Mouse (Mus musculus) MEL (cell line): ENCODE results near the gene Snrpc.

Experiments
- BHLHE40 ChIP-seq: IDR thresholded peaks from 2 replicates; pipeline ENCODE4 v1.6.1; 2012; ENCODE audit warnings: low read depth, mild to moderate bottlenecking, inconsistent platforms, low read length, improper control_type of control experiment, borderline replicate concordance
- CTCF ChIP-seq, 3 experiments: IDR thresholded peaks in 2 of 3; conservative IDR thresholded peaks in 1 of 3; 2 replicates each; pipeline ENCODE4 v1.5.1; 2011 to 2012; ENCODE audit warnings: low read length in 3 of 3, low read depth in 2 of 3, mild to moderate bottlenecking in 2 of 3, improper control_type of control experiment in 1 of 3, inconsistent platforms in 1 of 3, mixed read lengths in 1 of 3, moderate library complexity in 1 of 3; ENCODE audit not compliant: control insufficient read depth in 1 of 3, insufficient read depth in 1 of 3, poor library complexity in 1 of 3, severe bottlenecking in 1 of 3
- ELF1 ChIP-seq: IDR thresholded peaks from 2 replicates; pipeline ENCODE4 v1.6.1; 2014; ENCODE audit warnings: low read depth, mild to moderate bottlenecking, inconsistent platforms, low read length, improper control_type of control experiment, moderate library complexity
- EP300 ChIP-seq, 2 experiments: IDR thresholded peaks; 2 replicates each; pipeline ENCODE4 v1.6.1; 2011; ENCODE audit warnings: improper control_type of control experiment in 2 of 2, low read length in 2 of 2, low read depth in 1 of 2, mild to moderate bottlenecking in 1 of 2
- ETS1 ChIP-seq: IDR thresholded peaks from 2 replicates; pipeline ENCODE4 v1.6.1; 2012; ENCODE audit warnings: low read depth, mild to moderate bottlenecking, inconsistent platforms, low read length, improper control_type of control experiment, moderate library complexity
- HCFC1 ChIP-seq: IDR thresholded peaks from 2 replicates; pipeline ENCODE4 v1.6.1; 2012; ENCODE audit warnings: low read depth, mild to moderate bottlenecking, inconsistent platforms, low read length, improper control_type of control experiment, moderate library complexity
- JUND ChIP-seq: IDR thresholded peaks from 2 replicates; pipeline ENCODE4 v1.6.1; 2011; ENCODE audit warnings: low read depth, mild to moderate bottlenecking, improper control_type of control experiment, low read length
- NRF1 ChIP-seq: IDR thresholded peaks from 2 replicates; pipeline ENCODE4 v1.6.1; 2014; ENCODE audit warnings: low read depth, mild to moderate bottlenecking, inconsistent platforms, low read length, improper control_type of control experiment, moderate library complexity; ENCODE audit not compliant: poor library complexity, insufficient read depth, severe bottlenecking
- POLR2A ChIP-seq, 2 experiments: IDR thresholded peaks; 2 replicates each; pipeline ENCODE4 v1.6.1; 2011 to 2012; ENCODE audit warnings: low read length in 2 of 2, mild to moderate bottlenecking in 2 of 2, control low read depth in 1 of 2, improper control_type of control experiment in 1 of 2, low read depth in 1 of 2, moderate library complexity in 1 of 2; ENCODE audit not compliant: control insufficient read depth in 1 of 2, insufficient read depth in 1 of 2, poor library complexity in 1 of 2
- SMC3 ChIP-seq: IDR thresholded peaks from 2 replicates; pipeline ENCODE4 v1.6.1; 2011; ENCODE audit warnings: low read depth, low read length, improper control_type of control experiment
- TCF12 ChIP-seq: IDR thresholded peaks from 2 replicates; pipeline ENCODE4 v1.6.1; 2014; ENCODE audit warnings: low read depth, mild to moderate bottlenecking, inconsistent platforms, low read length, improper control_type of control experiment, moderate library complexity
- USF1 ChIP-seq: IDR thresholded peaks from 2 replicates; pipeline ENCODE4 v1.6.1; 2014; ENCODE audit warnings: low read depth, mild to moderate bottlenecking, inconsistent platforms, low read length, improper control_type of control experiment, moderate library complexity
- USF2 ChIP-seq, 2 experiments: IDR thresholded peaks; 2 replicates each; pipeline ENCODE4 v1.6.1; 2011 to 2012; ENCODE audit warnings: improper control_type of control experiment in 2 of 2, low read length in 2 of 2, borderline replicate concordance in 1 of 2, inconsistent platforms in 1 of 2, low read depth in 1 of 2, mild to moderate bottlenecking in 1 of 2; ENCODE audit not compliant: insufficient read depth in 1 of 2
- ZKSCAN1 ChIP-seq: IDR thresholded peaks from 2 replicates; pipeline ENCODE4 v1.6.1; 2012; ENCODE audit warnings: low read depth, mild to moderate bottlenecking, inconsistent platforms, low read length, improper control_type of control experiment, moderate library complexity

- TF ChIP-seq SMC3 (no peak), CTCF (IDR thresholded peaks at IDR 0.05 in 2 of 3, conservative IDR thresholded peaks at IDR 0.05 in 1 of 3; ENCODE audit: control insufficient read depth in 1 of 3, insufficient read depth in 1 of 3, low read depth in 2 of 3, low read length in 3 of 3, poor library complexity in 1 of 3, severe bottlenecking in 1 of 3) (no peak), ELF1 (no peak), USF2 (IDR thresholded peaks at IDR 0.05; ENCODE audit: borderline replicate concordance in 1 of 2, insufficient read depth in 1 of 2, low read depth in 1 of 2, low read length in 2 of 2) (no peak), BHLHE40 (no peak), USF1 (no peak), NRF1 (no peak), HCFC1 (no peak), ZKSCAN1 (no peak), POLR2A (IDR thresholded peaks at IDR 0.05; ENCODE audit: control insufficient read depth in 1 of 2, insufficient read depth in 1 of 2, low read depth in 1 of 2, low read length in 2 of 2, poor library complexity in 1 of 2) (no peak), ETS1 (no peak), JUND (no peak), TCF12 (no peak), EP300 (IDR thresholded peaks at IDR 0.05; ENCODE audit: low read depth in 1 of 2, low read length in 2 of 2) (no peak)
Measured at GRCm38 (mm10) chr17:27819011-27819410, 18.9 kb upstream of the Snrpc start.
